ENCODE assay signal across 19 mouse cellular contexts in the genomic region with DNA sequence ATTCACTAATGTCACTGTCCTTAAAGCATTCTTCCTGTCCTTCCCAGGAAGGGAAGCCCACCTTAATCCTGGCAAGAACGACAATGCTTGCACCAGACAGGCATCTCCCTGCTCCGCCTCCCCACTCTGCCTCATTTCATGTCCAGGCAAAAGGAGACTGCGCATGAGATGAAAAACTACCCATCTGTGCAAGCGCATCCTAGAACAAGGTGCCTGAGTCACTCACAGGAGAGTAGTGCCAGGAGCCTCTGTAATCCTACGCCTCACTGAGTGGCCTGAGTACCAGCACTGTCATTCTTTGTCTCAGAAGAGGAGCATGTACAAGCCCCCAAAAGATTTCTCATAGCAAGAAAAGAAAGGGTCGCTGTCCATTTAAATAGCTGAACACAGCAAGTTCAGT.
DNase-seq lines count a peak whose midpoint lies in the region; ATAC-seq lines count a peak whose summit lies in the region.
"Had no signal": no experiment of that assay in that cellular context is flagged by ENCODE, and none has a peak within 500 bp of the region (broad histone marks: within the 10 kb centered on the region; RNA-seq: fewer than 3 reads in every experiment).

No protein-coding gene starts in this region.

- ATAC-seq in forebrain, embryonic 14.5 days = no peak
- no peak for ATAC-seq in forebrain, embryonic 12.5 days (ENCODE audit: low FRiP score)
- ATAC-seq: forebrain, embryonic 13.5 days; inflammation-experienced regulatory T-cells, adult 6 months had no signal

- DNase-seq in forebrain, embryonic 14.5 days (ENCODE audit: low spot score) = peak; percentile 18
- DNase-seq in layer of hippocampus, adult 9-11 months = peak; percentile 8
- no peak for DNase-seq in layer of hippocampus, postnatal 25 days (ENCODE audit: extremely low spot score in 1 of 2, low spot score in 1 of 2)
- peak; percentile 37 for DNase-seq in right cerebral cortex, adult 18-20 months
- no peak for DNase-seq in right cerebral cortex, postnatal 10 days (ENCODE audit: low spot score in 2 of 2)
- DNase-seq in left cerebral cortex, postnatal 36 days (ENCODE audit: low spot score in 2 of 2) = peak; percentile 16 to 32
- no peak for DNase-seq in adrenal gland, postnatal 14 days
- DNase-seq: gastrocnemius, postnatal 10 days; heart, postnatal 10 days; kidney, adult 9 months; lung, postnatal 14 days; thymus, postnatal 14 days had no signal

- H3K9me3 ChIP-seq in forebrain, embryonic 14.5 days (replicated peaks; ENCODE audit: control insufficient read depth, low read length) = no peaks in the 10 kb centered on the region
- H3K9me3 ChIP-seq in forebrain, embryonic 12.5 days = no peaks in the 10 kb centered on the region
- H3K9me3 ChIP-seq: embryonic facial prominence, embryonic 15.5 days; forebrain, embryonic 13.5 days; limb, embryonic 12.5 days; liver, embryonic 15.5 days had no signal

- 68% methylated on average over 6 of the region's 6 CpGs for WGBS in forebrain, embryonic 14.5 days
- WGBS in forebrain, embryonic 12.5 days = 68% methylated on average over 6 of the region's 6 CpGs

- intact Hi-C loops in left cerebral cortex, postnatal 36 days (cut with DNase I) = no loop called here

- H3K36me3 ChIP-seq in forebrain, embryonic 14.5 days (ENCODE audit: control insufficient read depth, insufficient read depth, low read length) = no peaks in the 10 kb centered on the region
- no peaks in the 10 kb centered on the region for H3K36me3 ChIP-seq in forebrain, embryonic 12.5 days (replicated peaks)
- H3K36me3 ChIP-seq: embryonic facial prominence, embryonic 15.5 days; limb, embryonic 12.5 days; liver, embryonic 15.5 days had no signal

- H3K9ac ChIP-seq in forebrain, embryonic 14.5 days (ENCODE audit: low read length) = no peak overlapping the region
- no peak overlapping the region for H3K9ac ChIP-seq in forebrain, embryonic 12.5 days
- H3K9ac ChIP-seq: embryonic facial prominence, embryonic 15.5 days; forebrain, embryonic 13.5 days; limb, embryonic 12.5 days; liver, embryonic 15.5 days had no signal

- no peaks in the 10 kb centered on the region for H3K27me3 ChIP-seq in forebrain, embryonic 14.5 days (replicated peaks; ENCODE audit: control insufficient read depth, insufficient read depth, low read length)
- no peaks in the 10 kb centered on the region for H3K27me3 ChIP-seq in forebrain, embryonic 12.5 days
- H3K27me3 ChIP-seq: embryonic facial prominence, embryonic 15.5 days; forebrain, embryonic 13.5 days; liver, embryonic 15.5 days had no signal

- H3K4me1 ChIP-seq in forebrain, embryonic 14.5 days (ENCODE audit: control insufficient read depth, insufficient read depth, low read length) = peaks cover 3% of the 10 kb centered on the region; the same call in 1 of the 2 replicates
- H3K4me1 ChIP-seq in forebrain, embryonic 12.5 days = peaks cover 12% of the 10 kb centered on the region; the same call in 1 of the 2 replicates
- H3K4me1 ChIP-seq: embryonic facial prominence, embryonic 15.5 days; liver, embryonic 15.5 days had no signal

- H3K27ac ChIP-seq in forebrain, embryonic 14.5 days (ENCODE audit: low read depth, low read length) = no peak overlapping the region
- no peak overlapping the region for H3K27ac ChIP-seq in forebrain, embryonic 12.5 days
- H3K27ac ChIP-seq: embryonic facial prominence, embryonic 15.5 days; forebrain, embryonic 13.5 days; limb, embryonic 12.5 days; liver, embryonic 15.5 days had no signal

- no peak overlapping the region for H3K4me3 ChIP-seq in forebrain, embryonic 14.5 days (ENCODE audit: low read depth, low read length)
- H3K4me3 ChIP-seq in forebrain, embryonic 12.5 days (replicated peaks) = no peak overlapping the region
- H3K4me3 ChIP-seq: embryonic facial prominence, embryonic 15.5 days; forebrain, embryonic 13.5 days; limb, embryonic 12.5 days; liver, embryonic 15.5 days; myocyte had no signal

- no peak overlapping the region for H3K4me2 ChIP-seq in forebrain, embryonic 14.5 days (ENCODE audit: low read length)
- no peak overlapping the region for H3K4me2 ChIP-seq in forebrain, embryonic 12.5 days
- H3K4me2 ChIP-seq: embryonic facial prominence, embryonic 15.5 days; forebrain, embryonic 13.5 days; limb, embryonic 12.5 days; liver, embryonic 15.5 days had no signal

Comparison
In these comparisons a context has a peak if more than half of its experiments do, and no peak if none do; other contexts are left out.
1. DNase-seq: peak in forebrain, embryonic 14.5 days (single experiment), layer of hippocampus, adult 9-11 months (single experiment), right cerebral cortex, adult 18-20 months (single experiment) and left cerebral cortex, postnatal 36 days (2 of 2); none in layer of hippocampus, postnatal 25 days (0 of 2), right cerebral cortex, postnatal 10 days (0 of 2) and adrenal gland, postnatal 14 days (single experiment).